Mouse (Mus musculus) small intestine, adult 2 months (tissue): ENCODE measurements around the gene Uqcc2. TPM values are rescaled to one million over a fixed set of nuclear protein-coding genes. Genes with fewer than 3 reads are reported as not detected.

Experiments
- H3K27ac ChIP-seq: fragments of 200-500 bp; 2 replicates; pipeline ENCODE4 v1.5.1; 2012; ENCODE audit warnings: low read depth, low read length, control low read depth, inconsistent platforms; ENCODE audit not compliant: insufficient read depth
- H3K27me3 ChIP-seq: fragments of 200-500 bp; 2 replicates; pipeline ENCODE4 v1.6.1; 2012; ENCODE audit warnings: mild to moderate bottlenecking, moderate library complexity, low read length, inconsistent platforms; ENCODE audit not compliant: control insufficient read depth, insufficient read depth
- H3K36me3 ChIP-seq: fragments of 200-500 bp; 2 replicates; pipeline ENCODE4 v1.6.1; 2012; ENCODE audit warnings: mild to moderate bottlenecking, low read length, control low read depth, inconsistent platforms; ENCODE audit not compliant: control insufficient read depth, insufficient read depth
- H3K4me1 ChIP-seq: fragments of 200-500 bp; 2 replicates; pipeline ENCODE4 v1.6.1; 2012; ENCODE audit warnings: low read length, inconsistent platforms, mixed read lengths; ENCODE audit not compliant: control insufficient read depth, insufficient read depth, insufficient read length
- H3K4me3 ChIP-seq: fragments of 200-500 bp; 2 replicates; pipeline ENCODE4 v1.5.1; 2012; ENCODE audit warnings: low read depth, mild to moderate bottlenecking, control low read depth, inconsistent platforms, low read length, moderate library complexity
- CTCF ChIP-seq: fragments of 200-500 bp; IDR thresholded peaks from 2 replicates; pipeline ENCODE4 v1.5.1; 2012; ENCODE audit warnings: low read depth, mild to moderate bottlenecking, control low read depth, inconsistent platforms, low read length, moderate library complexity, mixed read lengths; ENCODE audit not compliant: insufficient replicate concordance, insufficient read length; ENCODE audit errors: extremely low read depth
- POLR2A ChIP-seq: fragments of 200-500 bp; IDR thresholded peaks from 2 replicates; pipeline ENCODE4 v1.6.1; 2012; ENCODE audit warnings: low read depth, mild to moderate bottlenecking, control low read depth, inconsistent platforms, low read length, moderate library complexity
- WGBS: fragments of 180-500 bp; shearing (Covaris S2); methylation state at CpG from one replicate; pipeline ENCODE4 v1.1.7; 2018; 5-methylcytosine and 5-hydroxymethylcytosine counted together
- polyA plus RNA-seq: library from polyadenylated mRNA; depleted of rRNA; stranded (reverse); fragments of >200 nt; gene quantifications from 2 replicates; pipeline ENCODE4 v1.2.3, GENCODE M21; 2012

Uqcc2 gene
- polyA plus RNA-seq, 1 experiment, result 103 TPM

GRCm38 (mm10) chr17:27176287-27176686, 42.6 kb upstream of the Uqcc2 start:
- no peak for TF ChIP-seq CTCF
- TF ChIP-seq POLR2A, result no peak
- Histone ChIP-seq H3K36me3 (no peaks in the 10 kb centered on the region), H3K27ac (no peak overlapping the region), H3K4me3 (no peak overlapping the region), H3K27me3 (no peaks in the 10 kb centered on the region), H3K4me1 (no peaks in the 10 kb centered on the region)
- WGBS, result 81% methylated on average over 3 of the region's 3 CpGs

- TF ChIP-seq CTCF, result no peak
- no peak for TF ChIP-seq POLR2A
- Histone ChIP-seq H3K27ac (no peak overlapping the region), H3K4me3 (no peak overlapping the region), H3K27me3 (no peaks in the 10 kb centered on the region), H3K4me1 (no peaks in the 10 kb centered on the region), H3K36me3 (no peaks in the 10 kb centered on the region)
- WGBS, result 49% methylated on average over 14 of the region's 14 CpGs
Observed at GRCm38 (mm10) chr17:27175196-27175874, 41.6 kb upstream of the Uqcc2 start.

GRCm38 (mm10) chr17:27173715-27174114, 40.0 kb upstream of the Uqcc2 start:
- no peaks in the 10 kb centered on the region for H3K27me3 ChIP-seq
- no peaks in the 10 kb centered on the region for H3K36me3 ChIP-seq
- WGBS, result 36% methylated on average over 3 of the region's 3 CpGs
- TF ChIP-seq POLR2A, result no peak
- no peak for TF ChIP-seq CTCF
- no peak overlapping the region for H3K27ac ChIP-seq
- H3K4me1 ChIP-seq, result no peaks in the 10 kb centered on the region
- no peak overlapping the region for H3K4me3 ChIP-seq

DNA sequence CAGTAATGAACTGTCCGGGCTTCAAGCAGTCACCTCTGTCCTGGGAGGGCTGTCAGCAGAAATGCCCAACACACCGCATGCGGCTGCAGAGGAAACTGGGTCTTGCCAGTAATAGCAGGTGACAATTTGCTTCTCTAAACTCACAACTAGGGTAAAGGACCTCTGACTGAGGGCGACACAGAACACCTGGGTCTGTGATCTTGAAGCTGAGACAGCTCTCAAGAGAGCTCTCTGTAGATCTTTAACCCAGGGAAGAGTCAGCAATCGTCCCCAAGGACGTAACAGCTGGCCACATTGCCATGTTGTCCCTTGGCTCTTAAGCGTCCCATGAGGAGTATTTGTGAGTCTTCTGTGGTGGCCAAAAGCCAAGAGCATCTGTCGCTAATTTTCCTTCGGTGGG, 38.7 kb upstream of the Uqcc2 start:
- no peaks in the 10 kb centered on the region for H3K4me1 ChIP-seq
- H3K4me3 ChIP-seq, result no peak overlapping the region
- TF ChIP-seq POLR2A, result no peak
- no peaks in the 10 kb centered on the region for H3K27me3 ChIP-seq
- no peak overlapping the region for H3K27ac ChIP-seq
- H3K36me3 ChIP-seq, result no peaks in the 10 kb centered on the region
- WGBS, result 68% methylated on average over 9 of the region's 9 CpGs

DNA sequence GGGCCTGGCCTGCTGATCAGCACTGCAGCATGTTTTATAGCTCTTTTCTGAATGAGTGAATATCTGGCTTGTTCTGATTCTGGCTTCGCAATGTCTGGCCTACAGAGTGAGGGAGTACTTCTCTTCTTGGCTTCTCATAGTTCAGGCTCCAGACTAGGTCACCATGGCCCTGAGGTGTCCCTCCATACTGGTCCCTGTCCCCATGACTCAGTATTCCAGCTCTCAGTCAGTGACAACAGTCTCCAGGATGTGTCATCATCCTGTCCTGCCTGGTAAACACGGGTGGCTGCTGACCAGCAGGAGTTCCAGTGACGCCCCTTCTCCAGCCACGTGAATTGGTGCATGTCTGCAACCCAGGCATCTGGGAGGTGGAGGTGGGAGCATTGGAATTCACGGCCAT, 37.4 kb upstream of the Uqcc2 start:
- Histone ChIP-seq H3K27ac (no peak overlapping the region), H3K4me1 (no peaks in the 10 kb centered on the region), H3K36me3 (no peaks in the 10 kb centered on the region), H3K4me3 (no peak overlapping the region), H3K27me3 (no peaks in the 10 kb centered on the region)
- TF ChIP-seq CTCF (no peak), POLR2A (no peak)
- WGBS, result 70% methylated on average over 5 of the region's 5 CpGs

DNA sequence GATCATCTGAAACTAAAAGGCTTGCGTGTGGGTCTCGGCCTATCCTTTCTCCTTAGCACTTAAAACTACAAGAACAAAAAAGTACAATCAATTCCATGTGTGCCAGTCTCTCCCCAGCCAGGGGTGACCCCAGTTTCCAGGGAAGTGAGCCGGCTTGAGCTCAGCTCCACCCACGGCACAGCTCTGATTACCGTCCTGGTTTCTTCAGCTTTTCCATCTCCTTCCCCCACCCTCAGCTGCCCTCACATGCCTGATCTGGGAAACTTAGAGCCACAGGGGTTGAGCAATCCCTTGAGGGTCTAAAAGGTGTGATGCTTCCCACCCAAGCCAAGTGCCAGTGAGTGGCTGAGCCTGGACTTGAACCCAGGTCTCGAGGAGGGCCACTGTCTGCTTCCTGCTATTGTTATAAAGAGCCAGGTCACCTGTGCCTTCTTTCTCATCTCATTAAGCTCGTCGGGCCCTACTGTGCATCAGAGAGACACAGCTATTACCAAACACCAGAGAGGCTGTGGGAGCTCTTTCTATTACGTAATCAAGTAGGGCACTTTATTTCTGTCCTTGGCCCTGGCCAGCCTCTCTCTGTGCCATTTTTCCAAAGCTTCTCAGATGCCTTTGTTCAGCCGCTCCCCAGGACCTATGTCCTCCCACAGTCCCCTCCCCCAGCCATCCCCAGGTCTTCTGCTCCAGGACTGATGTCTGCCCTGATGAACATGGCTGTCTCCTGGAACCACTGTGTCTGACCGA, 36.4 kb upstream of the Uqcc2 start:
- 68% methylated on average over 11 of the region's 11 CpGs for WGBS
- Histone ChIP-seq H3K27me3 (no peaks in the 10 kb centered on the region), H3K27ac (no peak overlapping the region), H3K36me3 (no peaks in the 10 kb centered on the region), H3K4me3 (no peak overlapping the region), H3K4me1 (no peaks in the 10 kb centered on the region)
- no peak for TF ChIP-seq CTCF
- no peak for TF ChIP-seq POLR2A

DNA sequence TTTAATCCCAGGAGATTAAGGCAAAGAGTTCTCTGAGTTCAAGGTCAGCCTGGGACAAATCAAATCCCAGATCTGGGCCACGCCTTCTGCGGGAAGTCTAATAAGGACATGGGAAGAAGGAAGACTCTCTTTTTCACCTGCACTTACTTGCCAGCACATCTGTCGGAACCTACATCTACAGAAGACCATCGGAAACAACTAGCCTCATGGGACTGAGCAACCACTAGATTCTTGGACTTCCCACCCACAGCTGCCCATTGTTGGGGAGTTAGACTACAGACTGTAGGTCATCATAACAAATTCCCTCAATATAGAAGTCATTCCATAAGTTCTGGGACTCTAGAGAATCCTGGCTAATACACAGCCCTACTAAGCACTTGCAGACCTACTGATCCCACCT, 34.9 kb upstream of the Uqcc2 start:
- H3K4me1 ChIP-seq, result no peaks in the 10 kb centered on the region
- 87% methylated on average over 4 of the region's 4 CpGs for WGBS
- no peak for TF ChIP-seq CTCF
- TF ChIP-seq POLR2A, result no peak
- no peaks in the 10 kb centered on the region for H3K27me3 ChIP-seq
- no peaks in the 10 kb centered on the region for H3K36me3 ChIP-seq
- H3K27ac ChIP-seq, result no peak overlapping the region
- H3K4me3 ChIP-seq, result no peak overlapping the region

DNA sequence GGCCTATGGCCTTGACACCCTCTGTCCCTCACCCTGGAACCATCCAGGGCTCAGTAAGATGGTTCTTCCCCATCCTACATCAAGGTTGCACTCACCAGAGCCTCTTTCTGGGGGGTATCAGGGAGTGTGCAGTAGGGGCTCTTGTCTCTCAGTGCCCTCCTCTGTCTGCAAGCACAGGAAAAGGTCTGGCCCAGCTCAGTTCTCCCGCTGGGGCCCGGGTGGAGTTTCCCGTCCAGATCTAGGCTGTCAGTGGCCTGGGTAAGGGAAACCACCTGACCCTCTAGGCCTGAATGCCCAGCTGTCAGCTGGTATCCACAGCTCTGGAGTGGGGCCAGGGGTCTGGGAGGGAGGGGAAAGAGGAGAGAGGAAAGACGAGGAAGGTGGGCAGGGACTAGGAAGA, 33.8 kb upstream of the Uqcc2 start, which contains the start of gene Ip6k3:
TSS of gene Ip6k3 (minus strand) at position 251 of the 400 bp plus-strand sequence.
- Histone ChIP-seq H3K27ac (no peak within 1 kb of the TSS), H3K27me3 (no peaks in the 10 kb centered on the region), H3K36me3 (no peaks in the 10 kb centered on the region), H3K4me3 (no peak within 1 kb of the TSS), H3K4me1 (no peaks in the 10 kb centered on the region)
- WGBS, result 62% methylated on average over 4 of the region's 4 CpGs
- TF ChIP-seq POLR2A (no peak), CTCF (no peak)
